Mouse (Mus musculus) thymus, adult 2 months (tissue): Measurements from ENCODE around the gene Zfp62. TPM values are rescaled to one million over a fixed set of nuclear protein-coding genes. Genes with fewer than 3 reads are reported as not detected.

Source experiments
- DNase-seq: peaks from one replicate; pipeline ENCODE4 v3.0.0; 2021
- H3K27ac ChIP-seq: fragments of 200-500 bp; 2 replicates; pipeline ENCODE4 v1.5.1; 2012; ENCODE audit warnings: low read length, control low read depth; ENCODE audit not compliant: control insufficient read depth, insufficient read depth
- H3K27me3 ChIP-seq: fragments of 200-500 bp; 2 replicates; pipeline ENCODE4 v1.6.1; 2012; ENCODE audit warnings: mild to moderate bottlenecking, low read length, moderate library complexity, mixed read lengths; ENCODE audit not compliant: control insufficient read depth, insufficient read depth
- H3K36me3 ChIP-seq: fragments of 200-500 bp; 2 replicates; pipeline ENCODE4 v1.6.1; 2012; ENCODE audit warnings: mild to moderate bottlenecking, low read length, moderate library complexity; ENCODE audit not compliant: control insufficient read depth, insufficient read depth
- H3K4me1 ChIP-seq: fragments of 200-500 bp; replicated peaks from 2 replicates; pipeline ENCODE4 v1.6.1; 2012; ENCODE audit warnings: low read length; ENCODE audit not compliant: control insufficient read depth, insufficient read depth
- H3K4me3 ChIP-seq: fragments of 200-500 bp; 2 replicates; pipeline ENCODE4 v1.5.1; 2012; ENCODE audit warnings: mild to moderate bottlenecking, low read length, control low read depth, moderate library complexity; ENCODE audit not compliant: control insufficient read depth, insufficient read depth
- CTCF ChIP-seq: fragments of 200-500 bp; IDR thresholded peaks from 2 replicates; pipeline ENCODE4 v1.5.1; 2012; ENCODE audit warnings: mild to moderate bottlenecking, control low read depth, low read length, moderate library complexity, borderline replicate concordance; ENCODE audit not compliant: control insufficient read depth, poor library complexity, insufficient read depth; ENCODE audit errors: extremely low read depth
- POLR2A ChIP-seq: fragments of 200-500 bp; IDR thresholded peaks from 2 replicates; pipeline ENCODE4 v1.6.1; 2012; ENCODE audit warnings: mild to moderate bottlenecking, low read length, control low read depth, moderate library complexity; ENCODE audit not compliant: control insufficient read depth, poor library complexity, insufficient read depth; ENCODE audit errors: extremely low read depth
- WGBS: fragments of 180-500 bp; shearing (Covaris S2); methylation state at CpG from one replicate; pipeline ENCODE4 v1.1.7; 2018; 5-methylcytosine and 5-hydroxymethylcytosine counted together
- polyA plus RNA-seq: library from polyadenylated mRNA; depleted of rRNA; stranded (reverse); fragments of >200 nt; gene quantifications from 2 replicates; pipeline ENCODE4 v1.2.3, GENCODE M21; 2012

The Zfp62 gene
- polyA plus RNA-seq, 1 experiment, result 6.0 TPM

DNA sequence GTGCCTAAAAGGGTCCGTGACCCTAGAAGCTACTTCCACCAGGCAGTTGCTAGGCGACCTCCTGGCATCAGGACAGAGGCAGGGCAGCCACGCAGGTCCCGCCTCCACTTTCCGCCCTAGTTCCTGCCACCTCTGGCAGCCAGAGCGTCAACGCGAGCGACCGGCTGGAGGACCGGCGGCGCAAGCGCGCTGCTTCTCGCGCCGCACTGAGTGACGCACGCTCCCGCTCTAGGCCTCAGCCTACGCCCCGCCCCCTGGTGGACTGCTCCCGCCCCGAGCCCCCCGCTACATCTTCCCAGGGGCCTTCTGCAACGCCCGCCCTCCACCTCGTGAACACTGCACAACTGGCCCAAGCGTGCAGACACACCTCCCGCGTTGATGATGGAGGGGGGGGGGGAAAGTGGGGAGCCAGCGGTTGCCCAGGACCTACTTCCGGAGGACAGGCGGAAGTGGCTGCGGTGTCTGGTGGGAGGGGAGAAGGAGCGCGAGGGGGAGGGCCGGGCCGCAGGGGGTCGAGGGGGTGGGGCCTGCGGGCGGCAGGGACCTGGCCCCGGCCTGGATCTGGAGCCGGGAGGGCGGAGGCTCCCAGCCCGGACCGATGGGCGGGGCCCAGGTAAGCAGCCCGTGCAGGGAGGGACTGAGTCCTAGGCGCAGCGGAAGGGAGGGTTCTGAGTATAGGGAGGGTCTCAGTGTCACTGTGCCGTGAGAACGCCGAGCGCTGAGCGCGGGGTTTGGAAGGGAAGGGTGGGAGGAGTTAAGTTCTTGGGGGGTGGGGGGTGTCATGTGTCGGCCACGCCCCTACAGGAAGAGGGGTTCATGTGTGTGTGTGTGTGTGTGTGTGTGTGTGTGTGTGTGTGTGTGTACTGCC, 40.9 kb downstream of the Zfp62 start, which contains the start of gene Mgat1:
TSS of gene Mgat1 (plus strand) at position 465 of the 868 bp plus-strand sequence.
- under 1% methylated on average over 57 of the region's 60 CpGs for WGBS
- Histone ChIP-seq H3K27me3 (no peaks in the 10 kb centered on the region), H3K27ac (peak within 1 kb of the TSS; percentile 95), H3K4me1 (peaks cover 26% of the 10 kb centered on the region), H3K36me3 (no peaks in the 10 kb centered on the region), H3K4me3 (peak within 1 kb of the TSS; percentile 54)
- DNase-seq, result peak; percentile 93
- TF ChIP-seq CTCF (peak; percentile 44; the same call in 1 of the 2 replicates), POLR2A (peak; percentile 51; the same call in 1 of the 2 replicates)

- 3% methylated on average over 4 of the region's 4 CpGs for WGBS
- TF ChIP-seq POLR2A, result no peak
- TF ChIP-seq CTCF, result no peak
- Histone ChIP-seq H3K27me3 (no peaks in the 10 kb centered on the region), H3K27ac (peak overlapping the region; percentile 95), H3K4me1 (peaks cover 31% of the 10 kb centered on the region), H3K4me3 (peak overlapping the region; percentile 54), H3K36me3 (no peaks in the 10 kb centered on the region)
- DNase-seq, result no peak
Observed at GRCm38 (mm10) chr11:49244595-49244930, 41.5 kb downstream of the Zfp62 start.

DNA sequence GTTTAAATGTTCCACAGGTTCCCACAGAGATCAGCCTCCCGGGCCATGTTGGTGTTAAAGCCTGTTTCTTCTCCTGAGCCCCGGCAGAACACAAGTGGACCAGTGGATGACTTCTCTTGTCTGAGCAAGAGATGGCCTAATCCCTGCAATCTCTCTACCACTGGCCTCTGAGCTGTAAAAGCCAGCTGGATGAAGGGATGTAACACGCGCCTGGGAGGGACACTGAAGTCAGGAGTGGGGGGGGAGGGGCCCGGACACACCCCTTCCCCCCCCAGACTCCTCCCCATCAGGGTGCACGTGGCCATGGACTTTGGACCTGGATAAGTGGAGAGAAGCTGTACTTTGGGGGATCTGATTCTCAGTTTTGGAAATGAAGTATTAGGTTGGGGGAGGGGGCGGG, 42.1 kb downstream of the Zfp62 start:
- DNase-seq, result peak; percentile 30
- Histone ChIP-seq H3K27ac (peak overlapping the region; percentile 40; the same call in 1 of the 2 replicates), H3K36me3 (no peaks in the 10 kb centered on the region), H3K4me3 (no peak overlapping the region), H3K4me1 (peaks cover 32% of the 10 kb centered on the region), H3K27me3 (no peaks in the 10 kb centered on the region)
- no peak for TF ChIP-seq CTCF
- TF ChIP-seq POLR2A, result no peak
- 42% methylated on average over 7 of the region's 7 CpGs for WGBS

DNA sequence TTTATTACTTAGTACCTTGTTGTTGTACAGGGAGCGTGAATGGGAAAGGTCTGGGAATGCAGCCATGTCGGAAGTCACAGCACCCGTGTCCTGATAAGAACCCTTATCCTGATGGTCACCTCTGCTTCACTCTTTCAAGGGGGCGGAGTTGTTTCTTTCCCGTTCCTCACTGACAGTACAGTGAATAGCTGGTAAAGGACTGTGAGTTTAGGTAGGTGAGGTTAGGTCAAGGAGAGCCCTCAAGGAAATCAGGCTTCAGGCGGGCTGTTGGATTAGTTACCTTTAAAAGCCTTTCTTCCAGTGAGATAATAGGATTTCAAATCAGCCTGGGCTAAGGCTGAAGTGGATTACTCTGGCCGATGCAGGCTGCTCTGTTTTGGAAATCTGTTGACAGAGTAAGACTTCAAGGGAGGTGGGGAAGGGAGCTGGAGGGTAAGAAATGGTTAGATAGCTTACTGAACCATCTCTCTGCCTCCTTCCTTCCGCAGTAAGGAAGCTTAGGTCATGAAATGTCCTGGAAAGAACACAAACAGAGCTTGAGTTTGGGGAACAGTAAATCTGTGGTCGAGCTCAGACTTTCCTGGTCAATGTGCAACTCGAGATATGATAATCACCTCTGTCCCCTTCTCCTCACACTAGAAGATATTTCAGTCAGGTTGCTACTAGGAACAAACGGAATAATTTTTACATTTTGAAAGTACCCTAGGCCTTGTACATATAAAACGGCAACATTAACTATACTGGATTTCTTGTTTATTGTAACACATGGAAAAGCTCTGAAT, 42.7 kb downstream of the Zfp62 start:
- Histone ChIP-seq H3K4me1 (peaks cover 32% of the 10 kb centered on the region), H3K36me3 (no peaks in the 10 kb centered on the region), H3K27ac (peak overlapping the region; percentile 29; the same call in 1 of the 2 replicates), H3K4me3 (no peak overlapping the region), H3K27me3 (no peaks in the 10 kb centered on the region)
- no peak for TF ChIP-seq POLR2A
- no peak for TF ChIP-seq CTCF
- no peak for DNase-seq
- WGBS, result 41% methylated on average over 12 of the region's 12 CpGs

GRCm38 (mm10) chr11:49246523-49246922, 43.4 kb downstream of the Zfp62 start:
- Histone ChIP-seq H3K27me3 (no peaks in the 10 kb centered on the region), H3K4me1 (peaks cover 32% of the 10 kb centered on the region), H3K27ac (peak overlapping the region; percentile 95), H3K36me3 (no peaks in the 10 kb centered on the region), H3K4me3 (no peak overlapping the region)
- TF ChIP-seq CTCF, result no peak
- no peak for TF ChIP-seq POLR2A
- no peak for DNase-seq
- 71% methylated on average over 4 of the region's 4 CpGs for WGBS

DNA sequence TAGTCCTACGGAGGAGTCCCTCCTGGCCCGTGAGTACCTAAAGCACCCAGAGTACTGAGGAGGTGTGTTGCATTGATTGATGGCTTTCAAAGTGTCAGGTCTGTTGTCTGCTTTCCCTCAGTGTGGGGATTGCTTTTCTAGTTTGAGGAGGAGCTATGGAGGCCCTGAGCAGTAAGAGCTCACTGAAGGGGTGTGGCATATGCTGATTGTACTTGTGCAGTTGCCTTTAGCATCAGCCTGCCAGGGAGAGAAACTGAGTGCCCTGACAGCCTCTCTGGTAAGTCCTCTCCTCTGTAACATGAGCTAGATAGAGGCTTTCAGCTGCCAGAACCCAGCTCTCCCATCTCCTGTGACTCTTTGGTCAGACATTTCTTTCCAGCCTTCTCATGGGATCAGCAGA, 44.2 kb downstream of the Zfp62 start:
- Histone ChIP-seq H3K27me3 (no peaks in the 10 kb centered on the region), H3K4me1 (peaks cover 32% of the 10 kb centered on the region), H3K4me3 (peak overlapping the region; percentile 29; the same call in 1 of the 2 replicates), H3K36me3 (no peaks in the 10 kb centered on the region), H3K27ac (peak overlapping the region; percentile 95)
- 11% methylated on average over 2 of the region's 2 CpGs for WGBS
- peak; percentile 65 for DNase-seq
- TF ChIP-seq CTCF, result no peak
- no peak for TF ChIP-seq POLR2A

DNA sequence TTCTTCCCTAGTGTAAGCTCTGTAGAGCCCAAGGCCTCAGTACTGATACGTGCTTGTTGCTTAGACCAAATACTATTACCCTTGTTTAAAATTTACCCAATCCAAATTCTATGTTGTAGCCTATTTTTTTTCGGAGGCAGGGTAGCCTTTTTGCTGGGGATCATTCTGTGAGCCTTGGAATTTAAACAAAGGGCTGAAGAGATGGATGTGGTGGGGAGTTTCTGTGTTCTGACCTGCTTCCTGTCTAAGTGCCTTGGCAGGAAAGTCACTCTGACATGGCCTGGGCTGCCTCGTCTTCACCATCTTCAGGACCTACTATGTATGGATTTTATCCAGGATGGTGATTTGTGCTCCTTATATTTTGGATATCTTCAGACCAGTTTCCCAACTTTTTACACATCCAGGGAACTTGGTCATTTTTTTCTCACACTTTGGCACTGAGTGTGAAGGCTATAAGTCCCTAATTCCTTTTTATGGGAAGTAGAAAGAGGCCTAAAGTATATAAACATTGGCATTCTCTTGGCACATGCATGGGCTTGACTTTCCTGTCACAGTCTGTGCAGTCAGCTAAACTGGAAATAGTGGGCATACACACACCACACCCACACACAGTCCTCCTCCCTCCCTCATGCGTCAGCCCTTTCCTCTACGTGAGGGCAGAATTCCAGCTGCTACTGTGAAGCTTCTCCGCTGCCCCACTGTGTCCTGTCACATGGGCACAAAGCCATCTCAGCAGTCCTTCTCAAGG, 45.3 kb downstream of the Zfp62 start:
- Histone ChIP-seq H3K27me3 (no peaks in the 10 kb centered on the region), H3K4me3 (peak overlapping the region; percentile 25; the same call in 1 of the 2 replicates), H3K4me1 (peaks cover 37% of the 10 kb centered on the region), H3K27ac (peak overlapping the region; percentile 100), H3K36me3 (peaks cover 5% of the 10 kb centered on the region)
- 5% methylated on average over 6 of the region's 6 CpGs for WGBS
- no peak for TF ChIP-seq CTCF
- DNase-seq, result peak; percentile 43
